Mouse (Mus musculus): ENCODE data around the gene Ank3. TPM values are rescaled to one million over a fixed set of nuclear protein-coding genes. Genes with fewer than 3 reads are reported as not detected.

The Ank3 gene
- total and polyA plus RNA-seq, 3 experiments = 3.2 to 6.7 TPM; not detected in 1

GRCm38 (mm10) chr10:69790606-69791005 lies 392.0 kb downstream of the Ank3 start:
- TF ChIP-seq HCFC1 (IDR thresholded peaks at IDR 0.05; ENCODE audit: low read depth, low read length) (no peak), KAT2A (conservative IDR thresholded peaks at IDR 0.05; ENCODE audit: low read depth, low read length) (no peak), MEF2A (IDR thresholded peaks at IDR 0.05; ENCODE audit: extremely low read depth, insufficient replicate concordance, low read depth, low read length, poor library complexity, severe bottlenecking) (no peak), EP300 (IDR thresholded peaks at IDR 0.05; ENCODE audit: low read depth in 1 of 2, low read length in 2 of 2) (no peak), RCOR1 (IDR thresholded peaks at IDR 0.05; ENCODE audit: low read depth, low read length) (no peak), RAD21 (IDR thresholded peaks at IDR 0.05; ENCODE audit: low read depth, low read length) (no peak), GABPA (IDR thresholded peaks at IDR 0.05; ENCODE audit: low read depth, low read length) (no peak), TAL1 (IDR thresholded peaks at IDR 0.05; ENCODE audit: low read length) (no peak)
- DNase-seq (ENCODE audit: low read depth, low spot score) = no peak
- Histone ChIP-seq H3K36me3 (ENCODE audit: control insufficient read depth in 1 of 2, insufficient read depth in 2 of 2, low read length in 2 of 2) (peaks cover 0 to 2% of the 10 kb centered on the region in 2 experiments; a peak in 1 of 4 replicates), H3K79me2 (ENCODE audit: control insufficient read depth, insufficient read depth, low read length, poor library complexity) (no peaks in the 10 kb centered on the region), H3K9ac (ENCODE audit: control insufficient read depth, low read depth, low read length, poor library complexity, severe bottlenecking) (no peak overlapping the region), H3K4me3 (ENCODE audit: control insufficient read depth in 1 of 2, insufficient read depth in 1 of 2, low read depth in 2 of 2, low read length in 2 of 2) (no peak overlapping the region), H3K4me1 (ENCODE audit: control insufficient read depth in 1 of 2, insufficient read depth in 2 of 2, low read length in 2 of 2) (peaks cover 6 to 7% of the 10 kb centered on the region in 2 experiments), H3K27ac (ENCODE audit: control insufficient read depth, low read depth, low read length) (no peak overlapping the region), H3K9me3 (replicated peaks; ENCODE audit: insufficient read depth, low read length) (no peaks in the 10 kb centered on the region), H3K27me3 (ENCODE audit: control insufficient read depth in 1 of 2, insufficient read depth in 2 of 2, low read length in 2 of 2) (no peaks in the 10 kb centered on the region)

- no peaks in the 10 kb centered on the region for H3K27me3 ChIP-seq (ENCODE audit: control insufficient read depth in 1 of 2, insufficient read depth in 2 of 2, low read length in 2 of 2)
- H3K4me3 ChIP-seq (ENCODE audit: control insufficient read depth in 1 of 2, insufficient read depth in 1 of 2, low read depth in 2 of 2, low read length in 2 of 2) = no peak overlapping the region
- no peak for DNase-seq (ENCODE audit: low read depth, low spot score)
Observed at GRCm38 (mm10) chr10:69791951-69792350, 393.4 kb downstream of the Ank3 start.

GRCm38 (mm10) chr10:69792400-69792799 lies 393.8 kb downstream of the Ank3 start:
- Histone ChIP-seq H3K9me3 (replicated peaks; ENCODE audit: insufficient read depth, low read length) (no peaks in the 10 kb centered on the region), H3K36me3 (ENCODE audit: control insufficient read depth in 1 of 2, insufficient read depth in 2 of 2, low read length in 2 of 2) (peaks cover 0 to 9% of the 10 kb centered on the region in 2 experiments; a peak in 1 of 4 replicates), H3K27me3 (ENCODE audit: control insufficient read depth in 1 of 2, insufficient read depth in 2 of 2, low read length in 2 of 2) (no peaks in the 10 kb centered on the region), H3K79me2 (ENCODE audit: control insufficient read depth, insufficient read depth, low read length, poor library complexity) (no peaks in the 10 kb centered on the region), H3K27ac (ENCODE audit: control insufficient read depth, low read depth, low read length) (no peak overlapping the region), H3K9ac (ENCODE audit: control insufficient read depth, low read depth, low read length, poor library complexity, severe bottlenecking) (no peak overlapping the region), H3K4me1 (ENCODE audit: control insufficient read depth in 1 of 2, insufficient read depth in 2 of 2, low read length in 2 of 2) (peaks cover 6 to 14% of the 10 kb centered on the region in 2 experiments), H3K4me3 (ENCODE audit: control insufficient read depth in 1 of 2, insufficient read depth in 1 of 2, low read depth in 2 of 2, low read length in 2 of 2) (no peak overlapping the region)
- no peak for DNase-seq (ENCODE audit: low read depth, low spot score)
- TF ChIP-seq TBP (IDR thresholded peaks at IDR 0.05; ENCODE audit: low read depth, low read length) = no peak
- TF ChIP-seq UBTF (IDR thresholded peaks at IDR 0.05; ENCODE audit: borderline replicate concordance, insufficient read depth, low read depth, low read length) = no peak
- no peak for TF ChIP-seq MEF2A (IDR thresholded peaks at IDR 0.05; ENCODE audit: extremely low read depth, insufficient replicate concordance, low read depth, low read length, poor library complexity, severe bottlenecking)
- TF ChIP-seq RAD21 (IDR thresholded peaks at IDR 0.05; ENCODE audit: low read depth, low read length) = no peak
- TF ChIP-seq NELFE (IDR thresholded peaks at IDR 0.05; ENCODE audit: low read depth, low read length) = no peak
- no peak for TF ChIP-seq MYB (IDR thresholded peaks at IDR 0.05; ENCODE audit: low read depth, low read length)
- TF ChIP-seq POLR2AphosphoS2 (IDR thresholded peaks at IDR 0.05; ENCODE audit: low read length) = no peak
- no peak for TF ChIP-seq BHLHE40 (IDR thresholded peaks at IDR 0.05; ENCODE audit: borderline replicate concordance, low read depth, low read length)
- no peak for TF ChIP-seq E2F4 (IDR thresholded peaks at IDR 0.05; ENCODE audit: borderline replicate concordance, low read depth, low read length)
- TF ChIP-seq CHD2 (IDR thresholded peaks at IDR 0.05; ENCODE audit: low read length) = no peak
- TF ChIP-seq CHD1 (IDR thresholded peaks at IDR 0.05; ENCODE audit: low read depth, low read length) = no peak
- TF ChIP-seq TCF12 (IDR thresholded peaks at IDR 0.05; ENCODE audit: low read depth, low read length) = no peak
- TF ChIP-seq CTCF (IDR thresholded peaks at IDR 0.05 in 2 of 3, conservative IDR thresholded peaks at IDR 0.05 in 1 of 3; ENCODE audit: control insufficient read depth in 1 of 3, insufficient read depth in 1 of 3, low read depth in 2 of 3, low read length in 3 of 3, poor library complexity in 1 of 3, severe bottlenecking in 1 of 3) = no peak
- no peak for TF ChIP-seq TAL1 (IDR thresholded peaks at IDR 0.05; ENCODE audit: low read length)
- no peak for TF ChIP-seq POLR2AphosphoS5 (IDR thresholded peaks at IDR 0.05; ENCODE audit: borderline replicate concordance, low read depth, low read length)
- TF ChIP-seq KAT2A (conservative IDR thresholded peaks at IDR 0.05; ENCODE audit: low read depth, low read length) = no peak
- no peak for TF ChIP-seq ZC3H11A (IDR thresholded peaks at IDR 0.05; ENCODE audit: low read depth, low read length)
- TF ChIP-seq MAFK (IDR thresholded peaks at IDR 0.05; ENCODE audit: borderline replicate concordance, low read depth, low read length) = no peak

More at GRCm38 (mm10) chr10:69791951-69792350, 393.4 kb downstream of the Ank3 start:
- Histone ChIP-seq H3K9me3 (replicated peaks; ENCODE audit: insufficient read depth, low read length) (no peaks in the 10 kb centered on the region), H3K9ac (ENCODE audit: control insufficient read depth, low read depth, low read length, poor library complexity, severe bottlenecking) (no peak overlapping the region), H3K4me1 (ENCODE audit: control insufficient read depth in 1 of 2, insufficient read depth in 2 of 2, low read length in 2 of 2) (peaks cover 6 to 13% of the 10 kb centered on the region in 2 experiments), H3K27ac (ENCODE audit: control insufficient read depth, low read depth, low read length) (no peak overlapping the region), H3K36me3 (ENCODE audit: control insufficient read depth in 1 of 2, insufficient read depth in 2 of 2, low read length in 2 of 2) (peaks cover 0 to 9% of the 10 kb centered on the region in 2 experiments; a peak in 1 of 4 replicates), H3K79me2 (ENCODE audit: control insufficient read depth, insufficient read depth, low read length, poor library complexity) (no peaks in the 10 kb centered on the region)
- no peak for TF ChIP-seq MAX (IDR thresholded peaks at IDR 0.05; ENCODE audit: low read length)
- no peak for TF ChIP-seq POLR2AphosphoS5 (IDR thresholded peaks at IDR 0.05; ENCODE audit: borderline replicate concordance, low read depth, low read length)
- no peak for TF ChIP-seq ETS1 (IDR thresholded peaks at IDR 0.05; ENCODE audit: low read depth, low read length)
- no peak for TF ChIP-seq USF2 (IDR thresholded peaks at IDR 0.05; ENCODE audit: borderline replicate concordance in 1 of 2, insufficient read depth in 1 of 2, low read depth in 1 of 2, low read length in 2 of 2)
- TF ChIP-seq UBTF (IDR thresholded peaks at IDR 0.05; ENCODE audit: borderline replicate concordance, insufficient read depth, low read depth, low read length) = no peak
- no peak for TF ChIP-seq MYC (IDR thresholded peaks at IDR 0.05; ENCODE audit: low read depth, low read length)
- TF ChIP-seq MYB (IDR thresholded peaks at IDR 0.05; ENCODE audit: low read depth, low read length) = no peak
- TF ChIP-seq RCOR1 (IDR thresholded peaks at IDR 0.05; ENCODE audit: low read depth, low read length) = no peak
- no peak for TF ChIP-seq TBP (IDR thresholded peaks at IDR 0.05; ENCODE audit: low read depth, low read length)

Data from MEL (cell line).